Mouse (Mus musculus) limb, embryonic 11.5 days (tissue): Measurements from ENCODE around the gene Thap7. TPM values are rescaled to one million over a fixed set of nuclear protein-coding genes. Genes with fewer than 3 reads are reported as not detected.
"Not testable (repeated sequence)": the region's sequence is repeated elsewhere in the genome, so short reads cannot be mapped to it uniquely, and the experiment has no call there.

Experiments
- ATAC-seq: fragments of 200-750 bp; cut with Nextera tagmentation; 2 replicates; pipeline ENCODE4 v1.8.0; 2017; ENCODE audit warnings: low read depth; ENCODE audit not compliant: insufficient number of reproducible peaks, low FRiP score, low TSS enrichment
- DNase-seq: peaks from one replicate; pipeline ENCODE4 v3.0.0-alpha.2; 2015; ENCODE audit warnings: low spot score
- H3K27ac ChIP-seq: fragments of 300-500 bp; sonication (generic); replicated peaks from 2 replicates; pipeline ENCODE4 v1.5.1; 2014; ENCODE audit warnings: low read depth, mild to moderate bottlenecking, low read length
- H3K27me3 ChIP-seq: fragments of 300-500 bp; sonication (generic); 2 replicates; pipeline ENCODE4 v1.6.1; 2014; ENCODE audit warnings: mild to moderate bottlenecking, low read length, mixed read lengths; ENCODE audit not compliant: control insufficient read depth, insufficient read depth
- H3K36me3 ChIP-seq: fragments of 300-500 bp; sonication (generic); 2 replicates; pipeline ENCODE4 v1.6.1; 2014; ENCODE audit warnings: mild to moderate bottlenecking, low read length, moderate library complexity, mixed read lengths; ENCODE audit not compliant: control insufficient read depth, insufficient read depth
- H3K4me1 ChIP-seq: fragments of 300-500 bp; sonication (generic); 2 replicates; pipeline ENCODE4 v1.6.1; 2014; ENCODE audit warnings: low read length, mixed read lengths; ENCODE audit not compliant: control insufficient read depth, insufficient read depth
- H3K4me2 ChIP-seq: fragments of 300-500 bp; sonication (generic); 2 replicates; pipeline ENCODE4 v1.6.1; 2014; ENCODE audit warnings: low read depth, mild to moderate bottlenecking, moderate library complexity; ENCODE audit not compliant: severe bottlenecking
- H3K4me3 ChIP-seq: fragments of 300-500 bp; sonication (generic); 2 replicates; pipeline ENCODE4 v1.5.1; 2014; ENCODE audit warnings: low read depth, low read length
- H3K9ac ChIP-seq: fragments of 300-500 bp; sonication (generic); 2 replicates; pipeline ENCODE4 v1.6.1; 2014; ENCODE audit warnings: mild to moderate bottlenecking, low read length
- H3K9me3 ChIP-seq: fragments of 300-500 bp; sonication (generic); 2 replicates; pipeline ENCODE4 v1.6.1; 2016; ENCODE audit warnings: low read length; ENCODE audit not compliant: control insufficient read depth
- WGBS: fragments of 180-500 bp; shearing (Covaris S2); extraction: QIAGEN DNeasy Blood & Tissue Kit; methylation state at CpG from one replicate; pipeline ENCODE4 v1.1.7; 2014; 5-methylcytosine and 5-hydroxymethylcytosine counted together
- polyA plus RNA-seq: library from polyadenylated mRNA; unstranded; fragments of >200 nt; fragmentation: Nextera tagmentation; extraction: Ambion mirVana; gene quantifications from 2 replicates; pipeline ENCODE4 v1.2.1, GENCODE M21; 2014

The Thap7 gene
- polyA plus RNA-seq, 1 experiment from 2014 or later, result 58.7 TPM

DNA sequence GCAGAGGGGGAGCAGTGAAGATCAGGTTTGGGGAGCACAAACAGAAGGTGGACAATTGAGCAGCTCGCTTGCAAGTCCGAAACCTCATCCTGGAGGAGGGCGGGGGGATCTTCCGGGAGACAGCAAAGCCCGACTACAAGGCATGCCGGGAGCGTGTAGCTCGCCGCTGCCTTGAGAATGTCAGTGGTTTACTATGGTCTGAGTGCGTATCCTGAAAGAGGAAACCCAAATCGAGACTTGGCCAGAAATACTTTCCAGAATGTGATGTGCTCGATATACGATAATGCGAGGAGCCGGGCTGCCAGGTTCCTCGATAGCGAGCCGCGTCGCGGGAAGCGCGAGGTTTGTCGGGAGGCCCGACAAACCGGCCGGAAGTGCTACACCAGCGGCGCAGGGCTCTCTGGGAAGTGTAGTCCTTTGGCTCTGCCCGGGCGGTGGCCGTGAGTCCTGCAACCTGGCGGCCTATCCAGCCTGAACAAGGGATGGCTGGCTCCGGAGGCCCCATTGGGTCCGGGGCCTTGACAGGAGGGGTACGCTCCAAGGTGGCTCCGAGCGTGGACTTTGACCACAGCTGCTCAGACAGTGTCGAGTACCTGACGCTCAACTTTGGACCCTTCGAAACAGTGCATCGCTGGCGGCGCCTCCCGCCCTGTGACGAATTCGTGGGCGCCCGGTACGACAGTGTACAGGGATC, 22.2 kb downstream of the Thap7 start, which contains the start of gene Lztr1:
Gene Lztr1 (plus strand): TSS at position 143 of the 694 bp plus-strand sequence.
- Histone ChIP-seq H3K4me3 (peak within 1 kb of the TSS; percentile 70), H3K27me3 (no peaks in the 10 kb centered on the region)
- WGBS, result under 1% methylated on average over 50 of the region's 50 CpGs

DNA sequence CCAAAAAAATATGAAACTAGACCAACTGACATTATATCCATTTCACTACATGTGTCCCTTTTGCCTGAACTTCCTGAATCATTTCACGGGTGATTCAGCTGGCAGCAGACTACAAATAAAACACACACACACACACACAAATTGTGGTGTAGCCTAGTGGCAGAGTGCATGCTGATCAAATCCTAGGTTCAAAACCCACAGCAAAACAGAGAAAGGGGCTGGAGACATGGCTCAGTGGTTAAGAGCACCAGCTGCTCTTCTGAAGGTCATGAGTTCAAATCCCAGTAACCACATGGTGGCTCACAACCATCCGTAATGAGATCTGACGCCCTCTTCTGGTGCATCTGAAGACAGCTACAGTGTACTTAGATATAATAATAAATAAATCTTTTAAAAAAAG, 22.9 kb downstream of the Thap7 start:
- H3K4me2 ChIP-seq, result peak overlapping the region; percentile 73
- ATAC-seq, H3K9me3 ChIP-seq, DNase-seq, H3K4me1 ChIP-seq, H3K27me3 ChIP-seq, H3K36me3 ChIP-seq: not testable (repeated sequence)
- peak overlapping the region; percentile 83 for H3K9ac ChIP-seq
- H3K27ac ChIP-seq, result peak overlapping the region; percentile 36; the same call in 1 of the 2 replicates
- WGBS, result 35% methylated on average over 3 of the region's 3 CpGs
- H3K4me3 ChIP-seq, result peak overlapping the region; percentile 70

More for the DNA sequence above, 22.2 kb downstream of the Thap7 start, which contains the start of gene Lztr1:
- 0 out of 2 replicates have a peak, but pooled peaks cover 5% of the 10 kb centered on the region for H3K4me1 ChIP-seq
- no peaks in the 10 kb centered on the region; the same call in 1 of the 2 replicates for H3K36me3 ChIP-seq
- H3K9me3 ChIP-seq, result no peaks in the 10 kb centered on the region
- DNase-seq (peak; percentile 95), ATAC-seq (peak; percentile 96)
- H3K4me2 ChIP-seq, result peak within 1 kb of the TSS; percentile 73
- peak within 1 kb of the TSS; percentile 36; the same call in 1 of the 2 replicates for H3K27ac ChIP-seq
- peak within 1 kb of the TSS; percentile 83 for H3K9ac ChIP-seq

DNA sequence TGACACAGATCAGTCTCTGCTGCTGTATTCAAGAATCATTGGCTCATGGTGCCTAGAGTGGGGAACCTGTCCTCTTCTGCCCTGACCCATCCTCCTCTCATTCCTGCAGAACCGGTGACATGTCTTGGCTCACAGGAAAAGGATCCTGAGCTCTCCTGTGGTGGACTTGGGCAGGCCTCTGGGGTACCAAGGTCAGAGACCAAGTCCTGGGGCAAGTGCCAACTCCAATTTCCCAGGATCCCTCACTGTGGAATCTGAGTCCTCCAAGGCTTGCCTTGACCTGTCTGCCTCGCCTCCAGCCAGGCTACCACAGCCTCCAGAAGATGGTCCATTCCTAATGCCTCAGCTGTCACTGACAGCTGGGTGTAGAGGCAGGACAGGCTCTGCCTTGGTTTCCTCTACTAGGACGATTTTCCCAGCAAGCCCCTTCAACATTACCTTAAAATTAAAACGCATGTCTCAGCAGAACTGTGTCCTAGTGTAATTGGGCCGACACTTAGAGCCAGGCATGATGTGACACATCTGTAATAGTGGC, 23.9 kb downstream of the Thap7 start:
- no peak for DNase-seq
- Histone ChIP-seq H3K36me3 (no peaks in the 10 kb centered on the region; the same call in 1 of the 2 replicates), H3K4me1 (0 out of 2 replicates have a peak, but pooled peaks cover 5% of the 10 kb centered on the region), H3K4me3 (no peak overlapping the region), H3K9me3 (no peaks in the 10 kb centered on the region), H3K27ac (no peak overlapping the region), H3K4me2 (no peak overlapping the region), H3K9ac (no peak overlapping the region), H3K27me3 (no peaks in the 10 kb centered on the region)
- ATAC-seq, result no peak
- WGBS, result 85% methylated on average over 5 of the region's 5 CpGs

DNA sequence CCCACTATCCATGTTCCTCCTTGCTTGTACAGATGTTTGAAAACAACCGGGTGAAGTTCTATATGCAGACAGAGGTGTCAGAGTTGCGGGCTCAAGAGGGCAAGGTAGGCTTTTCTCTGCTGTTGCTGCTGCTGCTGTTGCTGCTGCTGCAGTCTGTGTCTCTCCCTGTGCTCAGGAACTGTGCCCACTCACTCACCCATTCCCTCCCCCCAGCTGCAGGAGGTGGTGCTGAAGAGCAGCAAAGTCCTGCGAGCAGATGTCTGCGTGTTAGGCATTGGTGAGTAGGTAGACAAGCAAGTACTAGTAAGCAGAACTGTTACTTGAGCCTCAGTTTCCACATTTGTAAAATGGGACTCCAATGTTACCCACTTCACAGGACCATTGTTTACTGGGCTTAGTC, 28.3 kb downstream of the Thap7 start:
- Histone ChIP-seq H3K4me1 (no peaks in the 10 kb centered on the region), H3K27ac (no peak overlapping the region), H3K4me3 (no peak overlapping the region), H3K27me3 (no peaks in the 10 kb centered on the region), H3K9ac (no peak overlapping the region), H3K9me3 (no peaks in the 10 kb centered on the region), H3K36me3 (no peaks in the 10 kb centered on the region), H3K4me2 (no peak overlapping the region)
- DNase-seq (no peak), ATAC-seq (no peak)
- 78% methylated on average over 4 of the region's 4 CpGs for WGBS

DNA sequence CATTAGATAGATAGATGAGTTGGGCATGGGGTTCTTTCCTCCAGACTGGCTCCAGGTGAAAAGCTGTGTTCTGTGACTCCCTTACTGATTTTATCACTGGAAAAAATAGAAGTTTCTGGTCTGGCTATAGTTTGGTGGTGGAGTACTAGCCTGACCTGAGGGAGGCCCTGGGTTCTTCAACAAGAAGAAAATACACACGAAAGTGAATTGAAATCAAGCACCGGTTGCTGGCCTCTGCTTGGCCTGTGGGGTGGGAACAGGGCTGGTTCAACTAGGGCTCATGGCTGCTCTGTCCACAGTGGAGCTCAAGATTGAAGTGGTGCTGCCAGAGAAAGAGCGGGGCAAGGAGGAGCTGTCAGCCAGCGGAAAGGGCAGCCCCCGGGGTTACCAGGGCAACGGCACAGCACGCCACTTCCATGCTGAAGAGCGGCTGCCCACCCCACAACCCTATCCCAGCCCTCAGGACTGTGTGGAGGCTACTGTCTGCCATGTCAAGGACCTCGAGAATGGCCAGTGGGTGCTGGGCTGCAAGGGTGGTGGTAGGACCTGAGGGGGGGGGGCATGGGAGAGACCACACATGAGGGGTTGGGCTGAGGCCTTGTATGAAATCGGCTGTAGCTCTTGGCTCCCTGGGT, 31.6 kb downstream of the Thap7 start:
- Histone ChIP-seq H3K27me3 (no peaks in the 10 kb centered on the region), H3K4me2 (peak overlapping the region; percentile 12; the same call in 1 of the 2 replicates), H3K4me3 (no peak overlapping the region), H3K27ac (no peak overlapping the region), H3K9me3 (no peaks in the 10 kb centered on the region), H3K4me1 (no peaks in the 10 kb centered on the region), H3K9ac (no peak overlapping the region), H3K36me3 (no peaks in the 10 kb centered on the region)
- WGBS, result 29% methylated on average over 10 of the region's 10 CpGs
- ATAC-seq (no peak; the same call in 1 of the 2 replicates), DNase-seq (peak; percentile 41)

DNA sequence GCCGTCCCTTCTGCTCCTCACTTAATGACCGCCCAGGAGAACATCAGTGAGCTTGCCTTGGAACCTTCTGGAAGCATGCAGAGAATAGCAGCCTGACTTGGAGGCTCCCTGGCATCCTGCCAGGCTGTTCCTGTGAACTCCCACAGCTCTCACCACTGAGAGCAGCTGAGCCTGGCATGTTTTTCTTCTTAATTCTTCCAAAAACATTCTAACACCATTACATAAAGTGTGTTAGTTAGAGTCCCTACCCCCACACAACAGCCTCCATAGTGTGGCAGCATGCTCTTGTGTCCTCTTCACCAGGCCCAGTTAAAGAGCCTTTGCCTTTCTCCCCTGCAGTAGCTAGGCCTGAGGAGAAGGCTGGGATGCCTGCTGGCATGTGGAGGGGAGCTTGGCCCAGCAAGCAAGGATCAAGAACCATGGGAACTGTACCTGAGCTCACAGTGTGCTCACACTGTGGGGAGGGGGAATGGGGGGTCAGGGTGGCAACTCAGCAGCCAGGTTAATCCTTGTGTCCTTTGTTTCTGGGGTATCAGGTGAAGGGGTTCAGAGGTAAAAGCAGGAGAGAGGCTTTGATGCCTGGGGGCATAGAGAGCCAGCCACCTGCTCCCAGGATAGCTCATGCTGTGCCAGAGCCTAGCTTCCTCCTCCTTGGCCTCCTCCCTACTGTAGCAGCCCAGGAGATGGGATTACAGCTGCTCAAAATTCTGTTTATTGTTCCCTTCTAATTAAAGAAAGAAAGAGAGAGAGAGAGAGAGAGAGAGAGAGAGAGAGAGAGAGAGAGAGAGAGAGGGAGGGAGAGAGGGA, 34.2 kb downstream of the Thap7 start:
- no peak overlapping the region for H3K27ac ChIP-seq
- H3K9me3 ChIP-seq, result no peaks in the 10 kb centered on the region
- no peaks in the 10 kb centered on the region for H3K27me3 ChIP-seq
- H3K4me2 ChIP-seq, result no peak overlapping the region
- WGBS, result 67% methylated on average over 2 of the region's 2 CpGs
- H3K4me1 ChIP-seq, result no peaks in the 10 kb centered on the region
- DNase-seq, result no peak
- ATAC-seq, result no peak
- H3K4me3 ChIP-seq, result no peak overlapping the region
- no peaks in the 10 kb centered on the region for H3K36me3 ChIP-seq
- no peak overlapping the region for H3K9ac ChIP-seq

DNA sequence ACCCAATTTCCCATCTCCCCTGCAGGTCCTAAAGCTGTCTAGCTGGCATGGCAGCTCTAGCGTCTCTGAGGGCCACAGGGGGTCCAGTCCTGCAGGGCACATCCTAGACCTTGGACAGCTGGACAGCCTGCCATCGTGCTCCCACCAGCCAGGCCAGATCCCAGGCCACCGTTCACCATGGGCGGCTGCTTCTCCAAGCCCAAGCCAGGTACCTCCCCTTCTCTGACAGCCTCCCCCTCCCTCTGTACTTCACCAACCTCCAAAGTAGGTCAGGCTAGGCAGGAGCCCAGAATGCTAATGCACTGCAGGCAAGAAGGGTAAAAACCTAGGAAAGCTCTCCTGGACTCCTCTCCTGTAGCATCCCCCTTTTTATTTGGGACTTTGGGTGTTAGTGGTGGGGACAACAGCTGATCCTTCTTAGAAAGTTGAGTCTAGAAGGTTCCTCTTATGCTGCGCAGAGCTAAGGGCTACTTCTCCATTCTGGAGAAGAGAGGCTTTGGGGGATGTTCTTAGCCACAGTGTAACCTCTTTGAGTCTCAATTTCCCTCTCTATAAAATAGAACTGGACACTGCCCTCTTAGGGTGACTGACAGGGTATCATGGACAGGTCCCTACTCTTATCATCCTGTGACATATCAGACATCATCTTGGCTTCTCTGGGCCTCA, 38.9 kb downstream of the Thap7 start:
- DNase-seq (no peak), ATAC-seq (no peak)
- Histone ChIP-seq H3K36me3 (peaks cover 3% of the 10 kb centered on the region; the same call in 1 of the 2 replicates), H3K4me1 (no peaks in the 10 kb centered on the region), H3K27me3 (peaks cover 10% of the 10 kb centered on the region), H3K9me3 (no peaks in the 10 kb centered on the region), H3K9ac (no peak overlapping the region), H3K4me3 (no peak overlapping the region), H3K4me2 (no peak overlapping the region), H3K27ac (no peak overlapping the region)
- 62% methylated on average over 5 of the region's 5 CpGs for WGBS
